Mouse (Mus musculus) heart, adult 2 months (tissue): ENCODE measurements around the gene Trim62.

ENCODE experiments used
- CTCF ChIP-seq: fragments of 200-600 bp; IDR thresholded peaks from 2 replicates; pipeline ENCODE4 v1.8.1; 2022; ENCODE audit warnings: antibody characterized with exemption, mild to moderate bottlenecking, moderate library complexity
- POLR2A ChIP-seq: fragments of 200-500 bp; IDR thresholded peaks from 2 replicates; pipeline ENCODE4 v1.6.1; 2011; ENCODE audit warnings: mild to moderate bottlenecking, low read depth, low read length, control low read depth; ENCODE audit not compliant: insufficient read depth

- TF ChIP-seq CTCF = no peak
- no peak for TF ChIP-seq POLR2A
Observed at GRCm38 (mm10) chr4:128912085-128912484, 28.7 kb downstream of the Trim62 start.
